Mouse (Mus musculus): ENCODE measurements around the gene Slc35e2. TPM values are rescaled to one million over a fixed set of nuclear protein-coding genes. Genes with fewer than 3 reads are reported as not detected.
"Not testable (repeated sequence)": the region's sequence is repeated elsewhere in the genome, so short reads cannot be mapped to it uniquely, and the experiment has no call there.

The Slc35e2 gene
- polyA plus RNA-seq, 1 experiment from 2014 or later, result 16.5 TPM

- DNase-seq (ENCODE audit: low spot score) (peak; percentile 99), ATAC-seq (replicated peaks; ENCODE audit: low FRiP score) (peak; percentile 96)
- Histone ChIP-seq H3K9me3 (ENCODE audit: control insufficient read depth, low read length) (no peaks in the 10 kb centered on the region), H3K9ac (ENCODE audit: low read length) (peak overlapping the region; percentile 79), H3K36me3 (ENCODE audit: control insufficient read depth, insufficient read depth, low read length) (peaks cover 6% of the 10 kb centered on the region), H3K4me1 (replicated peaks; ENCODE audit: control insufficient read depth, insufficient read depth, low read length) (peaks cover 14% of the 10 kb centered on the region), H3K27ac (ENCODE audit: low read depth, low read length) (peak overlapping the region; percentile 80), H3K4me3 (ENCODE audit: low read depth, low read length) (peak overlapping the region; percentile 76), H3K4me2 (ENCODE audit: low read depth, low read length, severe bottlenecking) (peak overlapping the region; percentile 92), H3K27me3 (ENCODE audit: control insufficient read depth, insufficient read depth, low read length) (no peaks in the 10 kb centered on the region)
- under 1% methylated on average over 69 of the region's 69 CpGs for WGBS
These were observed 37.6 kb upstream of the Slc35e2 start for GRCm38 (mm10) chr4:155563400-155564231.

GRCm38 (mm10) chr4:155564315-155565069 lies 36.7 kb upstream of the Slc35e2 start:
- H3K27me3 ChIP-seq (ENCODE audit: control insufficient read depth, insufficient read depth, low read length), result no peaks in the 10 kb centered on the region
- no peaks in the 10 kb centered on the region for H3K9me3 ChIP-seq (ENCODE audit: control insufficient read depth, low read length)
- H3K9ac ChIP-seq (ENCODE audit: low read length), result peak overlapping the region; percentile 79
- peaks cover 6% of the 10 kb centered on the region for H3K36me3 ChIP-seq (ENCODE audit: control insufficient read depth, insufficient read depth, low read length)
- peaks cover 14% of the 10 kb centered on the region for H3K4me1 ChIP-seq (replicated peaks; ENCODE audit: control insufficient read depth, insufficient read depth, low read length)
- no peak for ATAC-seq (replicated peaks; ENCODE audit: low FRiP score)
- WGBS, result 20% methylated on average over 20 of the region's 20 CpGs
- H3K4me2 ChIP-seq (ENCODE audit: low read depth, low read length, severe bottlenecking), result peak overlapping the region; percentile 92
- H3K27ac ChIP-seq (ENCODE audit: low read depth, low read length), result peak overlapping the region; percentile 80; the same call in 1 of the 2 replicates
- DNase-seq (ENCODE audit: low spot score), result no peak
- H3K4me3 ChIP-seq (ENCODE audit: low read depth, low read length), result peak overlapping the region; percentile 76

DNA sequence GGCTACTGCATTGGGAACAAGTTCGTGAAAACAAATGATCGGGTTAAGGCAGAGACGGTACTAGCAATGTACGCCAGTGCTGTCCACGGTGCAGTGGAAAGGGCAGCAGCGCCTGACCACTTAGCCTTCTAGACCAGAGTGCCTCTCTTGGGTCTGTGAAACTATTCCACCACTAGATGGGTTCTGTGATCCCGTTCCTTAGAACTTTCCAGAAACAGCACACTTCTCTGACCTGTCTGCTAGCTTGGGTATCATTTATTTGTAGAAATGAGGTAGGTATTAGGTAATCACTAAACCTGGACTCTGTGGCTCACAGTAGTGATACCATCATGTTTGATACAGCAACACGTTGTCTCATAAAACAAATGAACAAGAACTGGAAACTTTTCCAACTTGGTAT lies 34.7 kb upstream of the Slc35e2 start:
- H3K9ac ChIP-seq (ENCODE audit: low read length), result no peak overlapping the region
- H3K27me3 ChIP-seq (ENCODE audit: control insufficient read depth, insufficient read depth, low read length), result no peaks in the 10 kb centered on the region
- DNase-seq (ENCODE audit: low spot score) (no peak), ATAC-seq (replicated peaks; ENCODE audit: low FRiP score) (no peak)
- H3K4me2 ChIP-seq (ENCODE audit: low read depth, low read length, severe bottlenecking), result no peak overlapping the region
- no peaks in the 10 kb centered on the region for H3K36me3 ChIP-seq (ENCODE audit: control insufficient read depth, insufficient read depth, low read length)
- no peaks in the 10 kb centered on the region for H3K9me3 ChIP-seq (ENCODE audit: control insufficient read depth, low read length)
- H3K4me3 ChIP-seq (ENCODE audit: low read depth, low read length), result no peak overlapping the region
- 86% methylated on average over 8 of the region's 8 CpGs for WGBS
- no peak overlapping the region for H3K27ac ChIP-seq (ENCODE audit: low read depth, low read length)
- peaks cover 12% of the 10 kb centered on the region for H3K4me1 ChIP-seq (replicated peaks; ENCODE audit: control insufficient read depth, insufficient read depth, low read length)

DNA sequence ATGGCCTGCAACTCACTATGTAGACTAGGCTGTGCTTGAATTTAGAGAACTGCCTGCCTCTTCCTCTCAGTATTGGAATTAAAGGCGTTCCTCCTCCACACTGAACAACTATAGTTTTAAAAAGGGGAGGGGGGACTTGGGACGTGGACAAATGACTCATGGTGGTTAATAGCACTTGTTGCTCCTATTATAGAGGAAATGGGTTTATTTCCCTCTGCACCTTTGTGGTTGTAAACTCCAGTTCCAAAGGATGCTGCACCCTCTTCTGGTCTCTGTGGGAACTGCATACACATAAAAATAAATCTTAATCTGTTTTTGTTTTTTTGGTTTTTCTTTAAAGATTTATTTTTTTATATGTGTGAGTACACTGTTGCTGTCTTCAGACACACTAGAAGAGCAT lies 33.0 kb upstream of the Slc35e2 start:
- no peak for DNase-seq (ENCODE audit: low spot score)

DNA sequence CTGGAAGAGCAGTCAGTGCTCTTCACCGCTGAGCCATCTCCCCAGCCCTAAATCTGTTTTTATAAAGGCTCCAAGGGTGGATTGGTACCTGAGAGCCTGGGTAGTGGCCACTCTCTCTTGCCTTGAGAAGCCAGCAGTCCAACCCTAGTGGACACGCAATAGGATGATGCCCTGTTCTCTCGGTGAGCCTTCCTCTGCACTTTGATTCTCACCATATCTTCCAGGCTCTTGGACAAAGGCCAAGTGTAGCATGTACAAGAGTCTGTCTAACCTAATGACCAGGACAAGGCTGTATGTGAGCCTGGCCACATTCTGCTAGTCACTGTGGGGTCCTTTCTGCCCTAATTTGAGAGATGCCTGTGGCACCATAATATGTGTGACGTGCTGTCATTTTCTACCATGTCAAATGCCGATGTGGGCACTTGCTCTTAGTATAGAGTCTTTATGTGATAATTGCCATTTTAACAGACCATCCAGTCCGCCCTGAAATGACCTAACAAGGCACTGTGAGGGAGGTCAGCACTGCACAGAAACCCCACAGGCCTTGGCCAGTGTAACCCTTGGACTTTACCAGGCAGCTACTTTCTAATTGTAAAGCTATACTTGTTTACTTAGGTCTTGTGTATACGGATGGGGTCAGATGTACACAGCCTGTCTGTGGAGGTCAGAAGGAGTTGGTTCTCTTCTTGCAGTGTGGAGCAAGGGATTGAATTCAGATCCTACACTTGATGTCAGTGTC lies 32.4 kb upstream of the Slc35e2 start:
- DNase-seq (ENCODE audit: low spot score) (no peak), ATAC-seq (replicated peaks; ENCODE audit: low FRiP score) (no peak)
- Histone ChIP-seq H3K36me3 (ENCODE audit: control insufficient read depth, insufficient read depth, low read length) (no peaks in the 10 kb centered on the region), H3K9ac (ENCODE audit: low read length) (0 out of 2 replicates have a peak overlapping the region, but pooled peaks have one; percentile 27), H3K4me2 (ENCODE audit: low read depth, low read length, severe bottlenecking) (no peak overlapping the region), H3K4me3 (ENCODE audit: low read depth, low read length) (no peak overlapping the region), H3K4me1 (replicated peaks; ENCODE audit: control insufficient read depth, insufficient read depth, low read length) (peaks cover 7% of the 10 kb centered on the region), H3K9me3 (ENCODE audit: control insufficient read depth, low read length) (no peaks in the 10 kb centered on the region), H3K27ac (ENCODE audit: low read depth, low read length) (no peak overlapping the region), H3K27me3 (ENCODE audit: control insufficient read depth, insufficient read depth, low read length) (no peaks in the 10 kb centered on the region)
- WGBS, result 93% methylated on average over 7 of the region's 7 CpGs

More for the DNA sequence above, 33.0 kb upstream of the Slc35e2 start:
- H3K36me3 ChIP-seq (ENCODE audit: control insufficient read depth, insufficient read depth, low read length), result no peaks in the 10 kb centered on the region
- H3K27me3 ChIP-seq (ENCODE audit: control insufficient read depth, insufficient read depth, low read length), result no peaks in the 10 kb centered on the region
- ATAC-seq (replicated peaks; ENCODE audit: low FRiP score), result no peak
- H3K27ac ChIP-seq (ENCODE audit: low read depth, low read length), result no peak overlapping the region
- H3K4me1 ChIP-seq (replicated peaks; ENCODE audit: control insufficient read depth, insufficient read depth, low read length), result peaks cover 7% of the 10 kb centered on the region
- no peak overlapping the region for H3K9ac ChIP-seq (ENCODE audit: low read length)
- WGBS, result 48% methylated on average over 2 of the region's 2 CpGs
- H3K4me3 ChIP-seq (ENCODE audit: low read depth, low read length), result no peak overlapping the region
- H3K9me3 ChIP-seq (ENCODE audit: control insufficient read depth, low read length), result no peaks in the 10 kb centered on the region
- H3K4me2 ChIP-seq (ENCODE audit: low read depth, low read length, severe bottlenecking), result no peak overlapping the region

- H3K9ac ChIP-seq (ENCODE audit: low read length), result no peak overlapping the region
- DNase-seq (ENCODE audit: low spot score) (no peak), ATAC-seq (replicated peaks; ENCODE audit: low FRiP score) (no peak)
- WGBS, result 94% methylated on average over 6 of the region's 6 CpGs
- H3K27me3 ChIP-seq (ENCODE audit: control insufficient read depth, insufficient read depth, low read length), result no peaks in the 10 kb centered on the region
- H3K9me3 ChIP-seq (ENCODE audit: control insufficient read depth, low read length), result no peaks in the 10 kb centered on the region
- peaks cover 4% of the 10 kb centered on the region for H3K4me1 ChIP-seq (replicated peaks; ENCODE audit: control insufficient read depth, insufficient read depth, low read length)
- H3K4me2 ChIP-seq (ENCODE audit: low read depth, low read length, severe bottlenecking), result no peak overlapping the region
- H3K4me3 ChIP-seq (ENCODE audit: low read depth, low read length), result no peak overlapping the region
- no peaks in the 10 kb centered on the region for H3K36me3 ChIP-seq (ENCODE audit: control insufficient read depth, insufficient read depth, low read length)
- no peak overlapping the region for H3K27ac ChIP-seq (ENCODE audit: low read depth, low read length)
These were observed 31.4 kb upstream of the Slc35e2 start for GRCm38 (mm10) chr4:155569818-155570217.

DNA sequence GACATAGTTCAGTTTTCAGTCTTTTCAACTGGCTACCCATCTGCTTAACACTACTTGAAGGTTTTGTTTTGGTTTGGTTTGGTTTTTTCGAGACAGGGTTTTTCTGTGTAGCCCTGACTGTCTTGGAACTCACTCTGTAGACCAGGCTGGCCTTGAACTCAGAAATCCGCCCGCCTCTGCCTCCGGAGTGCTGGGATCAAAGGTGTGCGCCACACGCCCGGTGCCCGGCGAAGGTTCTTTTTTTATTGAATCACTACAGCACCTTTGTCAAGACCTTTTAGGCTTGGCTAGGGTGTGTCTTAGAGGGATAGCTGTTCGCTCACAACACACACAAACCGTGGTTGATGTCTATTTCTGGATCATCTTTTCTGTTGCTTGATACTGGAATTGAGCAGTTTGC lies 30.9 kb upstream of the Slc35e2 start:
- not testable (repeated sequence) for H3K4me3 ChIP-seq (ENCODE audit: low read depth, low read length); DNase-seq (ENCODE audit: low spot score); H3K4me1 ChIP-seq (replicated peaks; ENCODE audit: control insufficient read depth, insufficient read depth, low read length); H3K9me3 ChIP-seq (ENCODE audit: control insufficient read depth, low read length); H3K4me2 ChIP-seq (ENCODE audit: low read depth, low read length, severe bottlenecking); H3K27me3 ChIP-seq (ENCODE audit: control insufficient read depth, insufficient read depth, low read length); ATAC-seq (replicated peaks; ENCODE audit: low FRiP score); H3K9ac ChIP-seq (ENCODE audit: low read length); H3K36me3 ChIP-seq (ENCODE audit: control insufficient read depth, insufficient read depth, low read length); H3K27ac ChIP-seq (ENCODE audit: low read depth, low read length)
- 92% methylated on average over 11 of the region's 11 CpGs for WGBS

DNA sequence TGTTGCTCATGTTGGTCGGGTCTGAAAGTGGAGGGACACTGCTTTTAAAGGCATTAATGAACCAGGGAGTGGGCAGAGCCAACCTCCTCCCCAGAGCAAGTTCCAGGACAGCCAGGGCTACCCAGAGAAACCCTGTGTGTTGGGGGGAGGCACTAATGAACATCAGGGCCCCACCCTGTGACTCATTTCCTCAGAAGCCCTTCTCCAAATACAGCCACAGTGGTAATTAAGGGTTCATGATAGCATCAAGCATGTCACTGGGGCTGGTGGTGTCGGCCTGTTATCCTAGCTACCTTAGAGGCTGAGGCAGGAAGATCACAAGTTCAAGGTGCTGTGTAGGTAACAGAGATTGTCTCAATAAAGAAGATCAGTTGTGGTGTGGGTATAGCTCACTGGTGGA lies 29.8 kb upstream of the Slc35e2 start:
- H3K4me2 ChIP-seq (ENCODE audit: low read depth, low read length, severe bottlenecking), result no peak overlapping the region
- H3K27ac ChIP-seq (ENCODE audit: low read depth, low read length), result no peak overlapping the region
- H3K27me3 ChIP-seq (ENCODE audit: control insufficient read depth, insufficient read depth, low read length), result no peaks in the 10 kb centered on the region
- no peak overlapping the region for H3K4me3 ChIP-seq (ENCODE audit: low read depth, low read length)
- no peak for ATAC-seq (replicated peaks; ENCODE audit: low FRiP score)
- no peaks in the 10 kb centered on the region for H3K9me3 ChIP-seq (ENCODE audit: control insufficient read depth, low read length)
- H3K9ac ChIP-seq (ENCODE audit: low read length), result no peak overlapping the region
- H3K4me1 ChIP-seq (replicated peaks; ENCODE audit: control insufficient read depth, insufficient read depth, low read length), result no peaks in the 10 kb centered on the region
- no peak for DNase-seq (ENCODE audit: low spot score)
- WGBS, result 75% methylated on average over 2 of the region's 2 CpGs
- no peaks in the 10 kb centered on the region for H3K36me3 ChIP-seq (ENCODE audit: control insufficient read depth, insufficient read depth, low read length)
